Mouse (Mus musculus) left cerebral cortex, postnatal 4 days (tissue): ENCODE results near the gene Prrc2b. TPM values are rescaled to one million over a fixed set of nuclear protein-coding genes. Genes with fewer than 3 reads are reported as not detected.
A peak's percentile ranks its signal among the peaks of the same experiment; 100 is the strongest.

ENCODE experiments used
- DNase-seq: peaks from one replicate; pipeline ENCODE4 v3.0.0-alpha.2; 2022
- intact Hi-C: fragments of 180-260 bp; cut with DNase I; formaldehyde crosslinking; loops from one replicate; pipeline ENCODE4 v1.15.1; 2025
- microRNA-seq: library from miRNA; unstranded; fragments of <30 nt; microRNA quantifications from one replicate; pipeline ENCODE4 v1.2.0, GENCODE M21; 2022
- total RNA-seq, 2 experiments: library from RNA; stranded (reverse); gene quantifications; 2 replicates each; pipeline ENCODE4 v1.2.3; 2021

Gene Prrc2b
- total RNA-seq, 2 experiments from 2014 or later, result 327 to 335 TPM

DNA sequence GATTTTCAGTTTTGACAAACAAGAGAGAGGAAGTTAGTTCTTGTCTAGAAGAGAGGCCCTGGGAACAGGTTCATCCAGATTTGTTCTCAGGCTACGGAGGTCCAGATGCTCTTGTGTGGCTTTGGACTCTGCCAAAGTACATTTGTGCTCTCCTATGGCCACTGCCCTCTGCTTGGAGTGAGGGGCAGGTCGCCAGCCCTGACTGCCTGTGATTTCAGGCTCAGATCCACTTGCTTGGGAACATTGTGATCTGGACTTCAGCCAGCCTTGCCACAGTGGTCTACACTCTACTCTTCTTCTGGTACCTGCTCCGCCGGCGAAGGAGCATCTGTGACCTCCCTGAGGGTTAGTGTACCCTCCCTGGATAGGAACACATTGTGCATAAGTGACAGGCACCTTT is 101.8 kb downstream of the Prrc2b start:
- DNase-seq, result no peak
- intact Hi-C loops, result no loop called here

DNA sequence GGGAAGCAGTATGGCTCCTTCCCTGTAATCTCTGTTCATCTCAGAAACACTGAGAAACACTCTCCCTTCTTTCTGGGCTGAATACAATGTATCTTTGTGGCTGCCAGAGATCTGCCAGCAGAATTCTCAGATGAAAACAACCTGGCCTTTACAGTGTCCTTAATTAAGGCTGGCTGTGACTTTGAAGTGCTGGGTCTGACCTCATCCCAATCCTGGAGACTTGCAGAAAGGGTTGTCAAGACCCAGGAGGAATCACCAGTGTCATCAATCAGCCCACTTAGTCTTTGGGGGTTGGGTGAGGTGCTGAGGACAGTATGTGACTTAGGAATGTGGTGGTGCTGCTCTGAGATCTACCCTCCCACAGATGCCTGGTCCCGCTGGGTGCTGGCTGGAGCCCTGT is 102.5 kb downstream of the Prrc2b start:
- no peak for DNase-seq
- intact Hi-C loops, result no loop called here

DNA sequence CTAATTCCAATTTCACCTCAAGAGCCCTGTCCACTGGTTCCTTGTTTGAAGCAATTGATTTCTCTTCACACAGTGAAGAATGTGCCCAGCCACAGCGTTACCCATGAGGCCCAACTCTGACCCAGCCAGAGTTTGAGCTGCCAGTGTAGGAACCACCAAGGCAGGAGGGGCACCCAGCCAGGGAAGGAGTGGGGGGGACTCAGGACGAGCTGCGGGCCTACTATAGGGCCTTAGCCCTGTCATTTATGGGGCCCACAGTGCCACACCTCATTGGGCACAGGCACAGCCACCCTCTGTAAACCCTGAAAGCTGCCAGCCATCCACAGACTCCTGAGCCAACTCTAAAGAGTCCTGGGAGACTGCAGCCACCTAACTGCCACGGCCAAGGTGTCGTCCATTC is 103.7 kb downstream of the Prrc2b start:
- intact Hi-C loops, result no loop called here
- DNase-seq, result no peak

DNA sequence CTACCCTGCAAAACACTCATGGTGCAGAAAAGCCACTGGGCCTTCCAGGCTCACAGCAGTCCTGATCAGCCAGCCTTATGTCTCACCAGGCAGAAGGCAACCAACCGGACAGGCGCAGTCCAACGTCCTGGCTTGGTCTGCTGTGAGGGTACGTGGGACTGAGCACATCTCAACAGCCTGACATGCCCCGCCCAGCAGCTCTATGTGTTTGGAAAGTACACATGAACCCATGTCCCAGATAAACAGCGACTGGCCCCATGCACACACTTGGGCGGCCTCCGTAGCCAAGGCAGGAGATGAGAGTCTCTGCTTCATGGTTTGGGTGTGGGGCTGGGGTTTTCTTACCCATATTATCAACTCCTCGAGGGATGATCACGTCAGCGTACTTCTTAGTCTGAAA is 105.4 kb downstream of the Prrc2b start:
- DNase-seq, result no peak
- intact Hi-C loops, result no loop called here

DNA sequence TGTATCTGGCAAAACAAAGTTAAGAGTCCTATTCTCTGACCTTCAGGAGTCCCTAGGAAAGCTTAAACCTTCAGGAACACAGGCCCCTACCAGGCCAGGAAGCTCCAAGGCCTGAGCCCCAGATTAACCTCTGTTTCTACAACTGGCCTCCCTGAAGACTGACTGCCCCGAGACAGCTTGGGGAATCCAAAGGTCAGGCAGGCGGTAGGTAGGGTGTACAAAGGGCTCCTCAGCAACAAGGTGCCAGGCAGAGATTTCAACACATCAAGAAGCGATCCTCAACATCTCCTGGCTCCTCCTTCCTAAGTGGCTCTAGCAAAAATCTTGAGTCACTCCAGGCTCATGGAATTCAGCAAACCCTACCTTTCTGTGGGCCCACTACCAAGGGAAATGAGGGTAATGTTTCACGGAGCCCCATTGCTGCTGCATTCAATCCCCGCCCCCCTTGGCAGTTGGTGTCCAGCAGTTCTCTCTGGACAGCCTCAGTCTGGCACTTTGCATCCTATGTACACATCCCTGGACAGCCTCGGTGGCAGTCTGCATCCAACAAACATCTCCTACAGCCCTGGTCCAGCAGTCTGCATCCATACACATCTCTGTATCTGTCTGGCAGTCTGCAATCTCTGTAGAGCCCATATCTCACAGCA is 108.1 kb downstream of the Prrc2b start:
- intact Hi-C loops, result no loop called here

DNA sequence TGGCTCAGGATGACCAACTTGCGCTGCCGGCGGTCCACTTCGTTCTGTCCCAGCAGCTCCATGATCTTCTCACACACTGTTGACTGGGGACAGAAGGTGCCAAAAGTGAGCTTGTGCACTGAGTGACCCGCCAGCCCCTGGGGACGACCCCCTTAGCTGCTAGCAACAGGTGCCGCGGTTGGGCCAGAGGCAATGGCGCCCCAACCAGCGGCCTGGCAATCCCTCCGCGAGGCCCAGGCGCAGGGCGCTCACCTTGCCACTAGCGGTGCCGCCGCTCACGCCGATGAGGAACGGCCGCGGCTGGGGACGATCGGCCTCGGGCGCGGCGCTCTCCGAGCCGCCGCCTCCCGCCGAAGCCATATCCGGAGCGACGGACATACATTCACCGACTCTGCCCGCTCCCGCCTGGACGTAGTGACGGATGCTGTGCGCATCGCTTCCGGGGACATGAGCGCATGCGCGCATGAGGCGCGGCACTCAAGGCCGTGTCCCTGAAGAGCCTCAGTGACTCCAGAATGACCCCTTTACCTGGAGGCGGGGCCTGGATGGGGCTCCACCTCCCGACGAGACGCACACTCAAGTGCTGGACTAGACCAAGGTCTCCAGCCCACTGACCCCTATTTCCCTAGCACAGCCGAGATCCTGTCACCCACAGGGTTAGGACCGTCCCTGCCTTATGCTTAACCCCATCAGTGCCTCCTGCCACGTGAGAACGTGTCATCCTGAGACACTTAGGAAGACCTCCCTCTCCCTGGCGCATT is 109.0 kb downstream of the Prrc2b start, which contains the start of gene Uck1:
TSS of gene Uck1 (minus strand) at position 503 of the 761 bp plus-strand sequence.
- intact Hi-C loops, result no loop called here

More for the DNA sequence above, 108.1 kb downstream of the Prrc2b start:
- no peak for DNase-seq

DNA sequence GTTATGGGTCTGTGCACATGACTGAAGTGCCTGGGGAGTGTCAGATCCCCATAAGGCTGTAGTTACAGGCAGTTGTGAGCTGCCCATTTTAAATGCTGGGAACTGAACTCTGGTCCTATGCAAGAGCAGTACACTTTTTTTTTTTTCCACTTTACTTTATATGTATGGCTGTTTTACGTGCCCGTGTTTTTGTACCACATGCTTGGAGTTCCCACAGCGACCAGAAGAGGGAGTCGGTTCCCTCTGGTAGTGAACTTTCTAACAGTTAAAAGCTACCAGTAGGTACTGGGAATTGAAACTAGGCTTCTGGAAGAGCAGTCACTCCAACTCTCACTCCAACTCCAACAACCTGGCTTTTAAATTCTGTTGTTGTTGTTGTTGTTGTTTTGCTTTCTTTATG is 109.8 kb downstream of the Prrc2b start:
- intact Hi-C loops, result no loop called here
- peak; percentile 38 for DNase-seq

More for the DNA sequence above, 109.0 kb downstream of the Prrc2b start, which contains the start of gene Uck1:
- DNase-seq, result peak; percentile 86

DNA sequence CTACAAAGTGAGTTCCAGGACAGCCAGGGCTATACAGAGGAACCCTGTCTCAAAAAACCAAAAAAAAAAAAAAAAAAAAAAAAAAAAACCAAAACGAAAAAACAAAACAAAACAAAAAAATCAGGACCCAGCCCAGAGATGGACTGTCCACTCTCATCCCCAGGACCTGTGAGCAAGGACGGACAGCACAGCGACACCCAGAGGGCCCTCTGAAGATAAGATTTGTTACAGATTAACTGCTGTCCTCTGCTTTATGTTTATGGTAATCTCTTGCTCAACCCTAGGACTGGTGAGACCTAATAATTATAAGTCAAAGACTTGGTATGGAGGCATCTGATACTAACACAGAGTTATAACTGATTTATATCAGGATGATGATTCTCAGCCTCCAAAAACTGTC is 124.9 kb downstream of the Prrc2b start:
- intact Hi-C loops, result no loop called here
- DNase-seq, result no peak

DNA sequence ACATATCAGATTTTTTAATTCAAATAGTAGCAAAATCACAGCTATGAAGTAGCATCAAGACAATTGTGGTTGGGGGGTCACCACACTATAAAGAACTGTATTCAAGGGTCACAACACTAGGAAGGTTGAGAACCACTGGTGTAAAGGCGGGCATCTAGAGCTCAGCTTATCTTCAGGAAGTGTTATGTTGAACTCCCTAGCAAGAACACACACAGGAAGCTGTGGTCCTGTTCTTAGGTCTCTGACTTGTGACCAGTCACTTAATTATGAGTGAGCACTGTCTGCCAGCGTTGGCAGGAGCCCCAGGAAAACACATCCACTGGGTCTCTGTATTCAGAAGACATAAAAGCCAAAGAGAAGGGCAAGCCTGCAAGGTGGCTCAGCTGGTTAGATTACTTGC is 131.4 kb downstream of the Prrc2b start:
- DNase-seq, result no peak
- intact Hi-C loops, result no loop called here

DNA sequence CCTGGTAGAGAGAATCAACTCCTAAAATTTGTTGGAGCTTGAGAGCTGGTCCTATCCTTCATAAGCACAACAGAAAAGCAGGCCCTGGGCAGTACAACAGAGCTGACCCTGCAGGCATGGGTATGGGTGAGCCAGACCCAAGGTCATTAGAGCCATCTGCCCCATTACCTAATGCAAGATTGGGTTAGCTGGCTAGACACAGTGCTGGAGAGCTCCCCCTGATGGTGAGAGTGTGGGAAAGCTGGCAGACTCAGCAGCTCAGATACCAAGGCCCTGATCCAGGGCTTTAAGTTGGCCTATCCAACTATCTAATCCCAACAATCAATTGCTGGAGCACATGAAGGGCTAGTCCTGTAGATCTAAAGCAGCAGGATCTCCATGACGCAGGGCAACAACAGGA is 131.8 kb downstream of the Prrc2b start:
- intact Hi-C loops, result no loop called here
- DNase-seq, result peak; percentile 47

DNA sequence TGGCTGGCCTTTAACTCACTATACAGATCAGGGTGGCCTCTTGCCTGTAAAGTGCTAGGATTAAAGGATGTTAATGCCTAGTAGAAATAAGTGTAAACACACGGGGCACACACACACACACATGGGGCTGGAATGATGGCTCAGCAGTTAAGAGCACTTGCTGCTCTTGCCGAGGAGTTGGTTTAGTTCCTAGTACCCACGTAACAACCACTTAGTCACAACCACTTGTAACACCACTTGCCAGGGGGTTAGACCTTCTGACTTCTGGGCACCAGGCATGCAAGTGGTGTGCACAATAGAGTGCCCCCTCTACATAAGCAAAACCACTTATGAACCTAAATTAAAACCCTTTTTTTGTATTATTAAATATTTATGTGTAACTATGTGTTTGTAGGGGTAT is 133.1 kb downstream of the Prrc2b start:
- DNase-seq, result no peak
- intact Hi-C loops, result no loop called here

Small RNA genes lying within 50 kb of the gene (microRNA-seq; reads per million reads assigned to microRNA genes)
- gene Gm27805, result not detected

Other genes starting within 250 kb of the Prrc2b start
- 10 to 100 TPM; 10.5 to 14.1 TPM for gene Aif1l, start 200.9 kb upstream of the Prrc2b start, total RNA-seq
- gene Nup214, start 176.6 kb upstream of the Prrc2b start, total RNA-seq, result 10 to 100 TPM; 54.0 to 59.8 TPM
- gene Fam78a, start 66.2 kb upstream of the Prrc2b start, total RNA-seq, result under 1 TPM; 0.70 to 0.92 TPM
- 10 to 100 TPM; 18.1 to 18.3 TPM for gene Plpp7, start 55.6 kb upstream of the Prrc2b start, total RNA-seq
- 10 to 100 TPM; 36.5 to 37.1 TPM for gene Pomt1, start 85.5 kb downstream of the Prrc2b start, total RNA-seq
- 10 to 100 TPM; 61.8 to 62.5 TPM for gene Uck1, start 109.1 kb downstream of the Prrc2b start, total RNA-seq
- 10 to 100 TPM; 75.6 to 81.7 TPM for gene Golga2, start 136.3 kb downstream of the Prrc2b start, total RNA-seq
- gene Swi5, start 137.0 kb downstream of the Prrc2b start, total RNA-seq, result 100 to 1,000 TPM; 228 to 230 TPM
- gene Ciz1, start 201.2 kb downstream of the Prrc2b start, total RNA-seq, result 100 to 1,000 TPM in 1 of 2 experiments, 10 to 100 TPM in 1; 87.7 to 101 TPM
- gene Dnm1, start 202.3 kb downstream of the Prrc2b start, total RNA-seq, result 100 to 1,000 TPM; 241 to 308 TPM
- 100 to 1,000 TPM; 101 to 110 TPM for gene 1110008P14Rik, start 230.9 kb downstream of the Prrc2b start, total RNA-seq
- 1 to 10 TPM; 1.9 TPM for gene Lcn2, start 237.2 kb downstream of the Prrc2b start, total RNA-seq
- 10 to 100 TPM; 44.9 to 48.1 TPM for gene Ptges2, start 244.8 kb downstream of the Prrc2b start, total RNA-seq